Mouse (Mus musculus) CH12.LX (cell line): ENCODE measurements around the gene Gm28038. TPM values are rescaled to one million over a fixed set of nuclear protein-coding genes. Genes with fewer than 3 reads are reported as not detected.

Experiments
- DNase-seq: peaks from one replicate; pipeline ENCODE4 v3.0.0-alpha.2; 2013; ENCODE audit errors: extremely low read depth
- H3K27ac ChIP-seq: 2 replicates; pipeline ENCODE4 v1.5.1; 2012; ENCODE audit warnings: low read depth, mild to moderate bottlenecking, control low read depth, moderate library complexity; ENCODE audit not compliant: insufficient read depth
- H3K27me3 ChIP-seq: replicated peaks from 2 replicates; pipeline ENCODE3; 2012; ENCODE audit warnings: inconsistent platforms
- H3K36me3 ChIP-seq, 2 experiments: replicated peaks in 1 of 2; 2 replicates each; pipeline versions ENCODE3 to v1.6.1; 2012; ENCODE audit warnings: inconsistent platforms in 1 of 2, low read length in 1 of 2, mild to moderate bottlenecking in 1 of 2, mixed read lengths in 1 of 2, moderate library complexity in 1 of 2; ENCODE audit not compliant: control insufficient read depth in 1 of 2, insufficient read depth in 1 of 2
- H3K4me1 ChIP-seq, 2 experiments: 2 replicates each; pipeline ENCODE4 v1.6.1; 2012; ENCODE audit warnings: inconsistent platforms in 1 of 2, moderate library complexity in 1 of 2; ENCODE audit not compliant: insufficient read depth in 2 of 2, control insufficient read depth in 1 of 2
- H3K4me2 ChIP-seq: 2 replicates; pipeline ENCODE4 v1.6.1; 2012; ENCODE audit warnings: low read depth, mild to moderate bottlenecking, control low read depth; ENCODE audit not compliant: poor library complexity, insufficient read depth, severe bottlenecking
- H3K4me3 ChIP-seq, 3 experiments: fragments of 150-350 bp in 1 of 3; sonication (generic) in 1 of 3; replicated peaks in 1 of 3; 2 replicates each; pipeline versions ENCODE3 to v1.5.1; 2011 to 2012; ENCODE audit warnings: low read depth in 2 of 3, low read length in 2 of 3, mild to moderate bottlenecking in 2 of 3, moderate library complexity in 2 of 3, control low read depth in 1 of 3, improper control_type of control experiment in 1 of 3, inconsistent platforms in 1 of 3, mixed read lengths in 1 of 3; ENCODE audit not compliant: poor library complexity in 1 of 3
- H3K79me2 ChIP-seq: replicated peaks from 2 replicates; pipeline ENCODE4 v1.6.1; 2012; ENCODE audit warnings: mild to moderate bottlenecking, moderate library complexity; ENCODE audit not compliant: control insufficient read depth, poor library complexity, insufficient read depth, severe bottlenecking; ENCODE audit errors: extremely low read depth
- H3K9ac ChIP-seq: 2 replicates; pipeline ENCODE4 v1.6.1; 2012; ENCODE audit warnings: low read depth, mild to moderate bottlenecking, control low read depth, moderate library complexity; ENCODE audit not compliant: insufficient read depth
- H3K9me3 ChIP-seq: replicated peaks from 2 replicates; pipeline ENCODE3; 2012; ENCODE audit warnings: low read length, inconsistent platforms, mixed read lengths
- CTCF ChIP-seq, 2 experiments: IDR thresholded peaks in 1 of 2; conservative IDR thresholded peaks in 1 of 2; 2 replicates each; pipeline ENCODE4 v1.5.1; 2011 to 2012; ENCODE audit warnings: low read depth in 2 of 2, low read length in 2 of 2, improper control_type of control experiment in 1 of 2, inconsistent platforms in 1 of 2, mild to moderate bottlenecking in 1 of 2, moderate library complexity in 1 of 2
- ETS1 ChIP-seq: conservative IDR thresholded peaks from 2 replicates; pipeline ENCODE4 v1.6.1; 2012; ENCODE audit warnings: low read depth, mild to moderate bottlenecking, inconsistent platforms, low read length, improper control_type of control experiment, moderate library complexity
- GABPA ChIP-seq: IDR thresholded peaks from 2 replicates; pipeline ENCODE4 v1.6.1; 2012; ENCODE audit warnings: low read depth, low read length, improper control_type of control experiment, inconsistent platforms; ENCODE audit not compliant: insufficient replicate concordance
- IRF4 ChIP-seq: IDR thresholded peaks from 2 replicates; pipeline ENCODE4 v1.6.1; 2014; ENCODE audit warnings: low read depth, mild to moderate bottlenecking, inconsistent platforms, low read length, improper control_type of control experiment
- KAT2A ChIP-seq: IDR thresholded peaks from 2 replicates; pipeline ENCODE4 v1.6.1; 2012; ENCODE audit warnings: low read length, improper control_type of control experiment, inconsistent platforms; ENCODE audit not compliant: insufficient replicate concordance
- MAZ ChIP-seq: IDR thresholded peaks from 2 replicates; pipeline ENCODE4 v1.6.1; 2012; ENCODE audit warnings: low read depth, mild to moderate bottlenecking, inconsistent platforms, low read length, improper control_type of control experiment, moderate library complexity
- MYC ChIP-seq: IDR thresholded peaks from 2 replicates; pipeline ENCODE4 v1.6.1; 2011; ENCODE audit warnings: low read depth, mild to moderate bottlenecking, improper control_type of control experiment, low read length
- POLR2A ChIP-seq: IDR thresholded peaks from 2 replicates; pipeline ENCODE4 v1.6.1; 2011; ENCODE audit warnings: low read depth, mild to moderate bottlenecking, improper control_type of control experiment, low read length
- RAD21 ChIP-seq: IDR thresholded peaks from 2 replicates; pipeline ENCODE4 v1.6.1; 2011; ENCODE audit warnings: low read depth, mild to moderate bottlenecking, low read length, improper control_type of control experiment, moderate library complexity
- SIN3A ChIP-seq: IDR thresholded peaks from 2 replicates; pipeline ENCODE4 v1.6.1; 2012; ENCODE audit warnings: low read length, improper control_type of control experiment, inconsistent platforms
- SMC3 ChIP-seq: IDR thresholded peaks from 2 replicates; pipeline ENCODE4 v1.6.1; 2011; ENCODE audit warnings: low read depth, low read length, improper control_type of control experiment
- UBTF ChIP-seq: IDR thresholded peaks from 2 replicates; pipeline ENCODE4 v1.6.1; 2012; ENCODE audit warnings: low read depth, mild to moderate bottlenecking, inconsistent platforms, low read length, improper control_type of control experiment, moderate library complexity
- USF2 ChIP-seq: conservative IDR thresholded peaks from 2 replicates; pipeline ENCODE4 v1.6.1; 2011; ENCODE audit warnings: low read depth, low read length, improper control_type of control experiment
- ZC3H11A ChIP-seq: IDR thresholded peaks from 2 replicates; pipeline ENCODE4 v1.6.1; 2012; ENCODE audit warnings: low read depth, mild to moderate bottlenecking, inconsistent platforms, low read length, improper control_type of control experiment
- ZNF384 ChIP-seq: IDR thresholded peaks from 2 replicates; pipeline ENCODE4 v1.6.1; 2012; ENCODE audit warnings: low read depth, low read length, improper control_type of control experiment, inconsistent platforms
- dilution Hi-C: fragments of 300-500 bp; cut with MboI; formaldehyde crosslinking; loops from 2 replicates; pipeline ENCODE4 v1.14.3; 2020; ENCODE audit warnings: low sequenced_read_pairs; ENCODE audit not compliant: extremely low pct_unique_long_range_greater_than_20kb, extremely low pct_ligation_motif_present
- in situ Hi-C: fragments of 300-500 bp; cut with MboI; formaldehyde crosslinking; loops from 3 replicates; pipeline ENCODE4 v1.14.3; 2019; ENCODE audit warnings: low sequenced_read_pairs, low pct_ligation_motif_present, low pct_unique_long_range_greater_than_20kb, mixed read lengths
- polyA plus RNA-seq: library from polyadenylated mRNA; unstranded; fragments of >175 nt; gene quantifications from 2 replicates; pipeline ENCODE4 v1.2.1, GENCODE M21; 2012; ENCODE audit warnings: low read depth; ENCODE audit not compliant: insufficient read length
- total RNA-seq, 2 experiments: library from RNA; depleted of rRNA; stranded (reverse); fragments of 300-350 nt in 1 of 2; fragments of >200 nt in 1 of 2; gene quantifications; 2 replicates each; pipeline ENCODE4 v1.2.3; 2012 to 2014

Gm28038 gene
- total and polyA plus RNA-seq, 3 experiments, result not detected

DNA sequence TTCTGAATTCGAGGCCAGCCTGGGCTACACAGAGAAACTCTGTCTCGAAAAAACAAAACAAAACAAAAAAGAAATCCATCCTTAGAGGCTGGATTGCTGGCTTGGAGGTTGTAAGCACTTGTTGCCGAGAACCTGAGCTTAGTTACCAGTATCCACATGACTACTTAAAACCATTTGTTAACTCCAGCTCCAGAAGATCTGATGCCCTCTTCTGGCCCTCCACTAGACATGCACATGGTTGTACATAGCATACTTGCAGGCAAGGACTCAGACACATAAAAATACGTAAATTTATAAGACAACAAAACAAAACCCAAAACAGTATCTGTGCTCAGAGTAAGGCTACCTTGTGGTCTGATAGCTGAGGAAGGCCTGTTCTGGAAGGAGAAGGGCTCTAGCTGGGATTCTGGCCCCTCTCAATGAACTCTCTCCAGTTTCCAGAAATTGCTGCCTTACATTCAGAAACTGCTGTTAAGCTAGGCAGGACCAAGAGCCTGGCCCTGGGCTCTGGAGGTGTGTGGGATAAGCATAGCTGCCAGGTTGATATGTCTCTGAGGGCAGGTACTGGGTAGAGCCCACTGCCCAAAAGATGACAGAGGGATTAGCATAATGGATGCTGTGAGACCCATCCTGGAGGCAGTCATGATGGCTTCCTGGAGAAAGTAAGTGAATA, 19.6 kb upstream of the Gm28038 start:
- TF ChIP-seq RAD21 (peak; percentile 23), SIN3A (no peak), MYC (0 out of 2 replicates have a peak, but pooled peaks have one; percentile 20), CTCF (conservative IDR thresholded peaks at IDR 0.05 in 1 of 2, IDR thresholded peaks at IDR 0.05 in 1 of 2; ENCODE audit: low read depth in 2 of 2, low read length in 2 of 2) (peak in 1 of 2 experiments; percentile 46; a peak in 2 of 4 replicates), GABPA (no peak), IRF4 (no peak), SMC3 (peak; percentile 34)

DNA sequence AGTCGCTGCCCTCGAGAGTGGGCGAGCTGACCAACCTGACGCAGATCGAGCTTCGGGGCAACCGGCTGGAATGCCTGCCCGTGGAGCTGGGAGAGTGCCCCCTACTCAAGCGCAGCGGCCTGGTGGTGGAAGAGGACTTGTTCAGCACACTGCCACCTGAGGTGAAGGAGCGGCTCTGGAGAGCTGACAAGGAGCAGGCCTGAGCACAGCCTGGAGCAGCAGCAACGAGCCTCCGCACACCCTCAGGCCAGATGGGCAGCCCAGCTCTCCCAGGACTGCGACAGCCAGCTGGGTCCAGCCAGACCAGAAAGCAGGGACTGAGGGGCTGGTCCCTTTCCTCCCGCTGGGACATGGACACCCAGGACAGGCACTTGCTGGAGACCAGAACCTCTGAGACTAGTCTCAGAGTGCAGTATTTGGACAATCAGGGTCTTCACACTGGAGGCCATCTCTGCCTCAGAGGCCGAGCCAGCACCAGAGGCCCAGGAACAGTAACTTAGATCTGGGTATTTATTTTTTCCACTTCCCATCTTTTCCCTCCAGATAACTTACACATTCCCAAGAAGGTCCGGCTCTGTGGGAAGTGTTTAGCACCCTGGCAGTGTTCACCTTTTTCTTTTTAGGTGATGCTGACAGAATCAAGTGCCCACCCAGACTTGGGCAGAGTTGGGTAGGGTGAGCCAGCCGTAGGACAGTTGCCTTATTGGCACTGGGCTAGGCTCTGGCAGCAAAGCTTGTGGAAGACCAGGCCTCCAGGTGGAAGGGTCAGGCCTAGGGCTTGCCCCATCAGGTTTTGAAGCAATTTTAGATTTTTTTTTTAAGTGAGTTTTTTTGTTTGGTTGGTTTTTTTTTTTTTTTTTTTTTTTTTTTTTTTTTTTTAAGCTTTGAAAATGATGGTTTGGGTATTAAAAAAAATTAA, 18.7 kb upstream of the Gm28038 start:
- Histone ChIP-seq H3K36me3 (peaks cover 24 to 71% of the 10 kb centered on the region in 2 experiments), H3K4me3 (no peak overlapping the region), H3K27ac (no peak overlapping the region), H3K79me2 (no peaks in the 10 kb centered on the region), H3K4me2 (no peak overlapping the region), H3K4me1 (peaks cover 23 to 52% of the 10 kb centered on the region in 2 experiments), H3K9ac (no peak overlapping the region), H3K27me3 (no peaks in the 10 kb centered on the region), H3K9me3 (no peaks in the 10 kb centered on the region)
- dilution Hi-C loops, result no loop called here
- no peak for DNase-seq
- no peak for TF ChIP-seq USF2
- TF ChIP-seq ZC3H11A, result no peak
- TF ChIP-seq POLR2A, result no peak
- TF ChIP-seq ZNF384, result 0 out of 2 replicates have a peak, but pooled peaks have one; percentile 15
- TF ChIP-seq MAZ, result no peak
- no peak for TF ChIP-seq KAT2A
- no peak for TF ChIP-seq UBTF
- no peak for TF ChIP-seq ETS1
- in situ Hi-C loops, result no loop called here

More for the DNA sequence above, 19.6 kb upstream of the Gm28038 start:
- H3K27me3 ChIP-seq, result no peaks in the 10 kb centered on the region
- no peak overlapping the region for H3K27ac ChIP-seq
- H3K4me2 ChIP-seq, result no peak overlapping the region
- H3K4me3 ChIP-seq, result no peak overlapping the region
- no peak for DNase-seq
- no peaks in the 10 kb centered on the region for H3K79me2 ChIP-seq
- H3K36me3 ChIP-seq, result peaks cover 34 to 81% of the 10 kb centered on the region in 2 experiments
- no peak overlapping the region for H3K9ac ChIP-seq
- peaks cover 18 to 44% of the 10 kb centered on the region in 2 experiments for H3K4me1 ChIP-seq
- H3K9me3 ChIP-seq, result no peaks in the 10 kb centered on the region
- dilution Hi-C loops (no loop called here), in situ Hi-C loops (no loop called here)
